Mouse (Mus musculus) heart, postnatal 0 days (tissue): ENCODE data around the gene Gm11444.

Experiments used
- CTCF ChIP-seq: IDR thresholded peaks from 2 replicates; pipeline ENCODE4 v1.5.1; 2016; ENCODE audit warnings: antibody characterized with exemption, control low read depth, low read depth
- EP300 ChIP-seq: IDR thresholded peaks from 2 replicates; pipeline ENCODE4 v1.6.1; 2016; ENCODE audit warnings: antibody characterized with exemption, low read depth

DNA sequence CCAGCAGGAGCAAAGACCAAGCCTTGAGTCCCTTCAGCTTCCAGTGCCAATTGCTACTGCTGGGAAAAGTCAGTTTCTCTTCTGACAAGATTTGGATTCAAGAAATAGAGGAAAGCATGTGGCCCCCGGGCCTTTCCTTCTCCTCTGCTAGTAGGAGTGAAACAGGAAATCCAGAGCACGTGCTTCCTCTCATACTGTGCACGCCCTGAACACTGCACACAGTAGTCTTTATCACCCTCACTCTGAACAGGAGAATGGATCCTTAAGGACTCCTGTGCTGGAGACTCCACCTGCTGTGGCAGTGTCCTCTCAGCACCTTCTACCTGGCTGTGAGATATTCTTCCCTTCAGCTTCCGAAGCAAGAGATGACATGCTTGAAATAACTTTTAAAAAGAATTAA is 38.9 kb downstream of the Gm11444 start:
- TF ChIP-seq CTCF (no peak), EP300 (no peak)
